Mouse (Mus musculus) E14TG2a.4 (cell line): ENCODE results near the gene Ttll11.

Source experiments
- CTCF ChIP-seq: conservative IDR thresholded peaks from 2 replicates; pipeline ENCODE4 v1.5.1; 2014; ENCODE audit warnings: low read length
- NANOG ChIP-seq: IDR thresholded peaks from 2 replicates; pipeline ENCODE4 v1.6.1; 2014; ENCODE audit warnings: borderline replicate concordance, low read length, mixed read lengths

GRCm38 (mm10) chr2:35811801-35812560 is 167.7 kb downstream of the Ttll11 start:
- TF ChIP-seq CTCF (no peak), NANOG (no peak)
